Mouse (Mus musculus) megakaryocyte, embryonic 14.5 days (primary cell): ENCODE results near the gene Snx7. TPM values are rescaled to one million over a fixed set of nuclear protein-coding genes. Genes with fewer than 3 reads are reported as not detected.

Source experiments
- H3K27me3 ChIP-seq: replicated peaks from 2 replicates; pipeline ENCODE3; 2012; ENCODE audit warnings: inconsistent platforms
- H3K36me3 ChIP-seq: replicated peaks from 2 replicates; pipeline ENCODE3; 2012; ENCODE audit warnings: low read length, inconsistent platforms, mixed read lengths
- H3K4me1 ChIP-seq: 2 replicates; pipeline ENCODE4 v1.6.1; 2012; ENCODE audit warnings: inconsistent platforms
- H3K4me3 ChIP-seq: replicated peaks from 2 replicates; pipeline ENCODE3; 2012; ENCODE audit warnings: moderate library complexity, mild to moderate bottlenecking, inconsistent platforms
- H3K9me3 ChIP-seq: 2 replicates; pipeline ENCODE4 v1.6.1; 2012; ENCODE audit warnings: inconsistent platforms
- FLI1 ChIP-seq: IDR thresholded peaks from 2 replicates; pipeline ENCODE4 v1.6.1; 2012; ENCODE audit warnings: low read length, inconsistent platforms, mixed read lengths
- GATA1 ChIP-seq: IDR thresholded peaks from 3 replicates; pipeline ENCODE4 v1.6.1; 2012; ENCODE audit warnings: mixed read lengths, low read length, inconsistent platforms, borderline replicate concordance
- polyA plus RNA-seq: library from polyadenylated mRNA; stranded (reverse); fragments of >175 nt; gene quantifications from 2 replicates; pipeline ENCODE4 v1.2.3, GENCODE M21; 2012; ENCODE audit warnings: low replicate concordance; ENCODE audit not compliant: insufficient read depth

The Snx7 gene
- polyA plus RNA-seq, 1 experiment = 3.0 TPM

DNA sequence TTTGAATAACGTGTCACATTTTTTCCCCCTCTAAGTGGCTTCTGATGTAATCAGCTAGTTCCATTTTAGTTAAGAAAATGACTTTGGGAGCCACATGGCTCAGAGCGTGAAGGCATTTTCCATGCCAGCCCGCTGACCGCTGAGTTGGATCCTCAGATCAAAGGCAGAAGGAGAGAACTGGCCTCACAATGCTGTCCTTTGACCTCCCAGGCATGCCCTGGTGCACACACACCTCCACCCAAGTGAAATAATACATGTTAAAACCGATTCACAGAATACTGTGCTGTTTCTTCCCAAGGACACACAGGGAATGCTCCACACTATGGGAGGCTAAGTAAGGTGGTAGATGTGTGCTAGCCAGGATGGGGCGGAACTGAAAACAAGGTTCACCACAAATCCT lies 81.5 kb downstream of the Snx7 start:
- no peak for TF ChIP-seq FLI1
- TF ChIP-seq GATA1 = no peak
- H3K4me3 ChIP-seq = no peak overlapping the region

DNA sequence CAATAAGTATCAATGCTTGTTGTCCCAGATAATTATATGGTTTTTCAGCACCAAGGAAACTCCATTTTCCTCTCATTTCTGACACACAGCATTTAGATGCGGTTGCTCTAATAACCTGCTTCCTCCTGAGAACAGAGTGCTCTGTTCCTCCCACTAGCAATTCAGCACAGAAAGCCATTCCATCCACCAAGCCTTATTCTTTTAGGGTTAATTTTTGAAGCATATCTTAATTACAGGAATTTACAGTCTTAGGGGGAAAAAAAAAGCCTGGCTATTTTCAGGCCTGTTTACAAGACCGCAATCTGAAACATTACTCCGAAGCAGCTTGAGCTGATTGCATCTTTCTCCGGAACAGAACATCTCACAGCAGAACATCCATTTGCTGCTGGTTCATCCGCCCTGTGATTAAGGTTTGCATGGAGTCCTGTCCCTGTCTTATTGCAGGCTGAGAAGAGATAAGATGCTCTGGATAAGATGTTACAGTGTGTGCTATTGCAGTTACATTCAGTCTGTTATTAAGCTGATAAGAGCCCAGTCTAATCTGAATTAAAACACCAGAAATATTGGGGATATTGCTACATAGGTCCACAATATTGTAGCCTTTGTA lies 116.5 kb downstream of the Snx7 start:
- H3K36me3 ChIP-seq = no peaks in the 10 kb centered on the region
- no peak for TF ChIP-seq GATA1
- TF ChIP-seq FLI1 = no peak

More for the DNA sequence above, 81.5 kb downstream of the Snx7 start:
- Histone ChIP-seq H3K27me3 (no peaks in the 10 kb centered on the region), H3K36me3 (no peaks in the 10 kb centered on the region), H3K9me3 (no peaks in the 10 kb centered on the region), H3K4me1 (no peaks in the 10 kb centered on the region)

DNA sequence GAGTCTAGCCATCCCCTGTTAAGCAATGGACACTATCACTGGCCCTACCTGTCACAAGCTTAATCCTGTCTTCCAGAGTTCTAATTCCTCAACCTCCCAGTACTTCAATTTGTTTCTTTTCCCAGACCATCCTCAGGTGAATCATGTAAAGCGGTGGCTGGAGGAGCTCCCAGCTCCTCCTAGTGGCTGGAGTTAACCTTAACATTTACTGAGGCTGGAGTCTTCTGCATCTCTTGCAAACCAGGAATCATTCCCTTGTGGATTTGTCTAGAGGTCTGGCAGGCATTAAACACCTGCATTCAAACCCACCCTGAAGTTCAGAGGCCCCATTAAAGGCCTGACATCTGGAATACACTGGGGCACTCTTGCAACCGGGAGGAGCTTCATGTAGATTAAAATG lies 117.1 kb downstream of the Snx7 start:
- no peak overlapping the region for H3K4me3 ChIP-seq

More for the DNA sequence above, 116.5 kb downstream of the Snx7 start:
- no peak overlapping the region for H3K4me3 ChIP-seq
- H3K27me3 ChIP-seq = no peaks in the 10 kb centered on the region
- no peaks in the 10 kb centered on the region; the same call in 1 of the 2 replicates for H3K9me3 ChIP-seq
- no peaks in the 10 kb centered on the region for H3K4me1 ChIP-seq

DNA sequence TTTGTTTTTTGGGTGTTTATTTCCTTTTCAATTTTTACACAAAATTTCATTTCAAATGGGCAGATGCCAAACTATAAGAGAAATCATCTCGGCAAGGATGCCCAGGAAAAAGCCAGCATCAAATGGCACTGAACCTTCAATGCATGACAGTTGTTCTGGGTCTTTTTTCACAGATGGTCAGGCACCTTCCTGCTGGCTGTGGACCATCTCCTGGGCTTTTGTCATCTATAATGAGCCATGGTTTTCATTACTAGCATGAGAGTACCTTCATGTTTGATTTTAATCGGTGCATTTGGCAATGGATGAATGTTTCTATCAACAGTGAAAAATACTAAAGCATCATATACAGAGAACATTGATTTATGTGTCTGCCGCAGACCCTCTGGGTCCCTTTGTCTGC lies 119.5 kb downstream of the Snx7 start:
- TF ChIP-seq FLI1 = no peak
- no peak for TF ChIP-seq GATA1
- no peaks in the 10 kb centered on the region for H3K4me1 ChIP-seq

More for the DNA sequence above, 117.1 kb downstream of the Snx7 start:
- TF ChIP-seq GATA1 = no peak
- no peak for TF ChIP-seq FLI1
- H3K9me3 ChIP-seq = no peaks in the 10 kb centered on the region; the same call in 1 of the 2 replicates
- no peaks in the 10 kb centered on the region for H3K36me3 ChIP-seq
- no peaks in the 10 kb centered on the region for H3K4me1 ChIP-seq
- no peaks in the 10 kb centered on the region for H3K27me3 ChIP-seq

DNA sequence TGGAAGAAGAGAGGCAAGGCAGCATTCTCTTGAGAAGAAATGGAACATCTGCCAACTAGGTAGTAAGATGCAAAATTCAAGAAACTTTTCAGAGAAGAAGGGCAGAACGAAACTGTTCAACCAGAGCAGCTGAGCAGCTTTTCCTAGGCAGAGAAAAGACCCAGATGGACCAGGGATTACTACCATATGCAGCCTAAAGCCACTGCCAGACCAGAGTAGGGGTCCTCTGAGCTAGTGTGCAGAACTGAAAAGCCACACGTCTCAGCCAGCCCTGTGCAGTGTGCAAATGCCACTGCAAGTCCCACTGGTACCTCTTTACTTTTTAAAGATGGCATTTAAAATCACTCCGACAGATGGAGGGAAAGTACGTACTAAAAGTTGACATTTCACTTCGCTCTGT lies 129.0 kb downstream of the Snx7 start:
- H3K27me3 ChIP-seq = no peaks in the 10 kb centered on the region
- peaks cover 21% of the 10 kb centered on the region for H3K9me3 ChIP-seq
- peaks cover 27% of the 10 kb centered on the region for H3K4me1 ChIP-seq
- no peak overlapping the region for H3K4me3 ChIP-seq
- TF ChIP-seq GATA1 (no peak), FLI1 (no peak)
- H3K36me3 ChIP-seq = no peaks in the 10 kb centered on the region

More for the DNA sequence above, 119.5 kb downstream of the Snx7 start:
- H3K9me3 ChIP-seq = no peaks in the 10 kb centered on the region; the same call in 1 of the 2 replicates
- H3K27me3 ChIP-seq = no peaks in the 10 kb centered on the region
- H3K36me3 ChIP-seq = no peaks in the 10 kb centered on the region
- H3K4me3 ChIP-seq = no peak overlapping the region

DNA sequence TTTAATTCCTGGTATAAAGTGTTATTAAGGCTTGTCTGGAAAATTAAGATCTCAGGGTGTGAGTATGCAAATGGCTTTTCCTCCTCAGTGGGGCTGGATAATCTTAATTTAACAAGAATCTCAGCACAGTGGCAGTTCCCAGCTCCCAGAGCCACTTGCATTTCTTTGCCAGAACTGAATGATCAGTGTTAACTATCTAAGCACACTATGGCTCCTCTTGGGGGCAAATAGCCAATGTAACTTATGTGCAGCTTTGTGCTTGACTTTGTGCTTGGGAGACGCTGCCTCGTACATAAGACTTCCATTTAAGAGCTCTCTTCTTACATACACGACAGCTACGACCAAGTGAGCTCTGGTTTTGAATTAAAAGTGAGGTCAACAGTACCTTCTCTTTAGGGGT lies 136.1 kb downstream of the Snx7 start:
- Histone ChIP-seq H3K36me3 (no peaks in the 10 kb centered on the region), H3K27me3 (no peaks in the 10 kb centered on the region), H3K4me1 (peaks cover 16% of the 10 kb centered on the region), H3K4me3 (no peak overlapping the region), H3K9me3 (peaks cover 17% of the 10 kb centered on the region)
- no peak for TF ChIP-seq GATA1
- TF ChIP-seq FLI1 = no peak
